Mouse (Mus musculus) yolk sac, embryonic 10.5 days (tissue): Measurements from ENCODE around the gene Ppp2r2d.

Source experiments
- DNase-seq: peaks from one replicate; pipeline ENCODE4 v3.0.0-alpha.2; 2017; ENCODE audit warnings: low spot score

Ppp2r2d gene

DNA sequence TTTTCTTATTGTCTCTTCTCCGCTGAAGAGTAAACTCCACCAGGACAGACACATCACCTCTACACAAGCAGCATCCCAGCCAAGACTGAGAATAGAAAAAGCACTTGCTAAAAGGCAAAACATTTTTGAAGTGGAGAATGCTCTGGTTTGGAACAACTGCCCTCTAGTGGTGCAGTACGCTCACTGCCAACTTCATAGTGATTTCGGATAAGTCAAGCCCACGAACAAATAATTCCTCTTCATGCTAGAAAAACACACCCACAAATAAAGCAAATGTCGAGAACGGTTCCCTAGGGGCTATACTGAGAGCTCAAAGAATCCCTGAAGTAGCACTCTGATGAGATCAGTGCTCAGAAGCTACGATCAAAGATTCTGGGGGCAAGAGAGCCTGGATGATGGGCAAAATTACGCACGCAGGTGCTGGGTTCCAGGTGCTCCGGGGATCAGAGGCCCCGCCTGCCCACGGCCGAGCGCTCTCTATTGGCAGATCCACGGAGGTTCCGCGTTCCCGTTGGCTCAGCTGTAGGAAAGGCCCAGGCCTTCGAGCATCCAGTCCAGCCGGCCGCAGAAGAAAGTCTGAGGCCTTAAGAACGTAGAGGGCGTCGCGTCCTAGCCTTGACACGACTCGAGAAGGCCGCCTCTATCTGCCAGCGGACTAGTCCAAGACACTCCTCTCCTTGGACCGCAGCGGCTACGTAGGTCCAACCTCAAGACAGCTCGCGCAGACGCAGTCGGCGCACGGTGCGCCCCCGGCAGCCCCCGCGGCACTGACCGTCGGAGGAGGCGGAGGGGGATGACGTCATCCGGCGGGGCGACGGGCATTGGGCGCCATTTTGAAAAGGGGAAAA is at the start of gene Ppp2r2d, which contains the start of gene Mapk1ip1:
TSS of gene Ppp2r2d (plus strand) at position 536 of the 848 bp plus-strand sequence.
TSS of gene Mapk1ip1 (minus strand) at position 730 of the 848 bp plus-strand sequence.
- DNase-seq: peak; percentile 95

DNA sequence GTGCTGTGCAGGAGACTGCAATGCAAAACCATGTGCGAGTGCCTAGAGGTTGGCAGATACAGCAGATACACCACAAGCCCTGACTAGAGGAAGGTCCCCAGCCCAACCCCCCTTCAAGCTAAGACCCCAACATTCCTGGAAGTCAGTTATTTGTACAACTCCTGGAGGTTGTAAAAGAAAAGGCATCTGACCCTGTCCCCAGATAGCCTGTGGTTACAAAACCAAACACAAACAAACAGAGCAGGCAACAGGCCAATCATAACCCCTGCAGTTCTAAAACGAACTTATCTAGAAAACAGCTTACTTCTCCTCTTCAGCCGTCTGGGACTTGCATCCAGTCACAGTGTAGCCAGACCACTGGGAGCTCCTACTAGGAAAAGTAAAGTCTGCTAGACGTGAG is 42.5 kb upstream of the Ppp2r2d start:
- DNase-seq: peak; percentile 38

- DNase-seq: no peak
Measured at GRCm38 (mm10) chr7:138807146-138807545, 38.7 kb upstream of the Ppp2r2d start.

GRCm38 (mm10) chr7:138813213-138813875 is 32.5 kb upstream of the Ppp2r2d start:
- DNase-seq: no peak

DNA sequence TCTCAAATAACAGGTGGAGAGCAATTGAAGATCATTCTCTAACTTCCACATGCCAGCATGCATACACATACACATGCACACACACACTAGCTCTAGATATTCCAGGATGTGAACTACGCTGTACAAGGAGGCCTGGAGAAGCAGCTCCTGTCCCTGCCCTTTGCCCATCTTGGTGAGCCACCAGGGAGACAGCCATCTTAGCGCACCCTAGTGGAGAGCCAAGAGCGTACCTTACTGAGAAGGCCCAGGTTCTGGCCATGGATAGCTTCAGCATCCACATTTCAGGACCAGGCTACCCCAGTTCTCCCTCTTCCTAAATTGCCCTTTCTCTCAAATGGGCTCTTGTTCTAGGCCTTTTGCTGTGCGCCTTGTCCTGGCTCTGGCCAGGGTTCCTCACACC is 27.6 kb upstream of the Ppp2r2d start:
- DNase-seq: no peak

DNA sequence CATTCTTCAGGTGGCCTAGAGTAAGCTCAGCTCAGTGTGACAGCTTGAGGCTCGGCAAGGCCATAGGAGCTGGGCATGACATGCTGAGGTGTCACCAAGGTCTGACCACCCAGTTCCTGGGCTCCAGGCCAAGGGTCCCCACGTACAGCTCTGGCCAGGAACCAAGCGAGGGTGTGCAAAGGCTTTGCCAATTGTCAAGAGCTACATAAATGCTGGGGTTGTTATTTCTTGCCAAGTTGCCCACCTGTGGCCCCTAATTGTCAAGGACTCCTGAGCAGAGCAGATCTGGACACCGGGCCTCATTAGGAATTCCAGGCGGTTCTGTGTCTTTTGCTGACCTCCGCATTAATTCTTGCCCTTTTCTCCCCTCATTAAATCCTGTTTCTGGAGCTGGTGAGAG is 21.5 kb upstream of the Ppp2r2d start:
- DNase-seq: no peak

- DNase-seq: no peak
Measured at GRCm38 (mm10) chr7:138824995-138825756, 20.7 kb upstream of the Ppp2r2d start.

- no peak for DNase-seq
Measured at GRCm38 (mm10) chr7:138827812-138828211, 18.1 kb upstream of the Ppp2r2d start.

- no peak for DNase-seq
Measured at GRCm38 (mm10) chr7:138835028-138835427, 10.9 kb upstream of the Ppp2r2d start.

GRCm38 (mm10) chr7:138840594-138841021 is 5.3 kb upstream of the Ppp2r2d start:
- peak; percentile 74 for DNase-seq

DNA sequence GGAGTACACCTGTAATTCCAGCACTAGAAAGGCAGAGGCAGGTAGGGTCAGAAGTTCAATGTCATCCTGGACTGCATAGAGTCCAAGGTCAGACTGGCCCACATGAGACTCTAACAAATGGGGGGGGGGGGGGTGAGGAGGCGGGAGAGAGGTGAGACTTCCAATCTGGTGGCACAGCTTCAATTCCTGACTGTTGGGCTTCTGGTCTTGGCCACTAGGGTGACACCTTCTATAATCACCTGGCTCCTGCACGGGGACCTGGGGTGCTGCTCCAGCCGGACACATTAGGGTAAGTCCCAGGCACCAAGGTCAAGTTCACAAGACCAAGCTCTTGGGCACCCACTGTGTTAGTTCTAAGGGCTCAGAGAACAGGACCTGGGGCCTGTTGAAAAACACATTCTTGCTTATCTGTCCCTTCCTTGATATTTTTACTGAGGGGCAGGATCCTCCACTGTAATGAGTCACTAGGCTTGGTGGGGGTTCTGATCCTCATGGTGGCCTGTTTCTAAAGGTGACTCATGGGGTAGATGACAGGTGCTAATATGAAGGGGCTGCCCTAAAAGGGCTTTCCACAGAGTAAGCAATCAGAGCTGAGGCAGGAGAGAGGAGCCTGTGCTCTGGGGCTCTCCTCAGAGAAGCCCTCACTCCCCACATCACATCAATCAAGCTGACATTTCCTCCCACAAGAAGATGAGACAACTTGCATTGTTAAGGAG is 4.3 kb upstream of the Ppp2r2d start:
- DNase-seq: no peak

DNA sequence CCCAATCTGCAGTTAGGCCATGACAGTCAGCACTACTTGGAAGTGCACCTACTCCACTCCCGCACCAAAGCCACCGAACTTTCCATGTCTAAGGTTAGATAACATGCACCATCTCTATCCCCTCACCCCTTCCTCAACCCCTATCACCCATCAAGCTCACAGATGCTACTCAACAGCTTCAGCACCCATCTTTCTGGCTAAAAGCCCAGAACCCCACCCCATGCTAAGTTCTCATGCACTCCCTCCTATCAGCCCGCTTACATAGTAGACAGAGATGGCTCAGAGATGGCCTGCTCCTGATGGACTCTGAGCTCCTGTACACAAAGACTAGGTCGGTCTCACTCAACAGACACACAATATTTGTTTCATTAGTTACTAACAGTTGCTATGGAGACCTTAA is 2.5 kb upstream of the Ppp2r2d start:
- no peak for DNase-seq

DNA sequence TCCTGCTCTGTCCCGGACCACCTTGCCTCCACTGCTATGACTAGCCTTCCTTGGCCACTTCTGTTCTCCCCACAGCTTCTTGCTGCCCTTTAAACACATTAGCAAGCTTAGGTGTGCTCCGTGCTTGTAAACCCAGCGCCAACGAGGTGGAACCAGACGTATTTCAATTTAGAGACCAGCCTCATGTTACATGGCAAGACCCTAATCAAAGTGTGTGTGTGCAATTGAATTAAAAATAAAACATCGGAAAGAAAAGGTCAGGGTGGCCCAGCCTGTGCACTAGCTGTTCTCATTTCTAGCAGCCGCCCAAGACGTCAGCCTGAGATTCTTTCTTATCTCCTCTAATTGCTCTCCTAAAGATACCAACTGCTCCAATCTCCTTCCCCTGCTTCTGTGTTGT is 768 bp upstream of the Ppp2r2d start:
- DNase-seq: no peak

GRCm38 (mm10) chr7:138846502-138846991 is 668 bp downstream of the Ppp2r2d start:
- DNase-seq: no peak

DNA sequence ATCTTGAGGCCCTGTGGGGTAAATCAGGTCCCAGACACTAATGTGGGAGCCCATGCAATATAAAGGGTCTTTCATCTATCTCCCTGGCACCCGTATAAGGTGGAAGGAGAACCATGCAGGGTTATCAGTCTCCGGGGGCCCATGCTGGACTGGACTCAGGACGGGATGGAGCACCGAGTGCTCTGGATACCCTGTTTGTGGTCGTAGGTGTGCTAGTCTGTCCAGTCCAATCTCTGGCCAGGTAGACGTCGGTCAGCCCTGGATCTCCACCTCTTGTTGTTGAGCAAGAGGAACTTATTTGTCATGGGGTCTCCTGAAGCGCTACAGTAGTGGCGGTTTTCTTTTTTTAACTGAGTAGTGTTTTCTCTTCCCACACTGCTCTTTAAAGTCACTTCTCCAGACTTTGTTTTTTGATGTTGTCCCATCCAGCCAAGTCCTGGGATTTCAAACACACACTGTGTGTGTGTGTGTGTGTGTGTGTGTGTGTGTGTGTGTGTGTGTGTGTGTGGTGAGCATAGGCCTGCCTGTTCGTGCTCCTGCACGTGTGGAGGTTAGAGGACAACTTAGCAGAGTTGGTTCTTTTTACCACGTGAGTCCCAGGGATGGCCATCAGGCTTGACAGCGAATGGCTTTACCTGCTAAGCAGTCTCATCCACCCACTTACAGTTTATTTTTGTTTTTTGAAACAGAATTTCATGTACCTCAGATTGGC is 1.6 kb downstream of the Ppp2r2d start:
- peak; percentile 42 for DNase-seq

DNA sequence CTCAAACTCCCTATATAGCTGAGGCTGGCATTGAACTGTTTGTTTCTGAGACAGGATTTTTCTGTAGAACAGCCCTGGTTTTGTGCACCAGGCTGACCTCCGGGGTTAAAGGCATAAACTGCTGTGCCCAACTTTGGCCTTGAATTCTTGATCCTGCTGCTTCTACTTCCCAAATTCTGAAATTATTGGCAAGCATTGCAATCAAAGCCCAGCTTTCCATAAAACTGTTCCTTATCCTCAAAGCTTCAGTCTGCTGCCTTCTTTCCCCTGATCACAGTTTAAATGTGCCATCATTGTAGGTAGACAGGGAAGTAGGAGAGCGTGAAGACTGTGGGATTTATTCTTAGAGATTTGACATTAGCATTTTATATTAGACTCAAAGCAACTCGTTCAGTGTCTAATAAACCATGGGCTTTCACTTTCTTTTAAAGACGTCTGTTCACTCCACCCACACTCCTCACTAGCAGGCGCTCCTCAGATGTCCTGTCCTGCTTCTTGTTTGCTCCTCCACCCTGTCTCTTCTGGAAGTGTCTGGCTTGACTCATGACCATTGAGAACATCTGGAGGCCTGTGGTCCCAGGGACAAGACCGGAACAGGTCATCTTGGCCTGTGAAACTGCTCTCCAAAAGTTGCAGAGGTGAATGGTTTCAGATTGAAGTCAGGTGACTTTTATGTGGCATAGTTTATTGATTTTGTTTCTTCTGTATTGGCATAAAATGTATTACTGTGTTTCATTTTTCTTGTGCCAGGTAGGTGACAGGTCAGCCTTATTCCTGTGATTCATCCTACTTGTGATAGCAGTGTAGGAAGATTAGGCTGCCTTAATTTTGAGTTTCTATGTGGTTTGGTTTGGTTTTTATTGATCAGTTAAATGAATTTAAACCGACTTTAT is 2.4 kb downstream of the Ppp2r2d start:
- DNase-seq: no peak

GRCm38 (mm10) chr7:138850083-138850482 is 4.2 kb downstream of the Ppp2r2d start:
- no peak for DNase-seq

DNA sequence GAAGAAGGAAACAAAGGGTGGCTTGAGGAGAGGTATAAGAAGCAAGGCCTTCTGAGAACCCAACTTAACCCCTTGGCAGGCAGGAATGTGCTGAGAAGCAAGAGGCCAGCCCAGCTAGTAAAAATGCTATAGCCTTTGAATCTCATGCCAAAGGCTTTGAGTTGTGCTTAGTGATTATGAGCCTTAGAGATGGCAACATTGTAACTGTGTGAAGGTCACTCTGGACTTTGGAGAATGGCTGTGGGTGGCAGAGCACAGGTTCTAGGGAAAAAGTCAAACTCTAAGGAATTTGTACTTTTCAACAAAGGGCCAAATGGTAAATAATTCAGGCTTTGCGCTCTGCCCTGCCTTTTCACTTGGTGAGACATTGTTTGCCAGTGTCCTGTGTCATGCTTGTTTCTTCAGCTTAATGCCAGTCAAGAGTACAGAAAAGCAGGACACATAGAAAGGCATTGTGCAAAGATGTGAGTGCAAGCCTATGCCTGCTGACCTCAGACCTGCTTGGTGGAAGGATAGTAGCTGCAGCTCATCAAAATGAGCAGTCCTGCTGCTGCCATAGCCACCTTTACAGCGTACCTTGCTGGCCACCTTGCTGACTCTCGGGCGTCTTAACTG is 7.6 kb downstream of the Ppp2r2d start:
- no peak for DNase-seq

- no peak for DNase-seq
Measured at GRCm38 (mm10) chr7:138854201-138854600, 8.3 kb downstream of the Ppp2r2d start.

- no peak for DNase-seq
Measured at GRCm38 (mm10) chr7:138856670-138857069, 10.8 kb downstream of the Ppp2r2d start.
